Mouse (Mus musculus) spleen, postnatal 4 days (tissue): ENCODE results near the gene Gm9857.
A peak's percentile ranks its signal among the peaks of the same experiment; 100 is the strongest.

Experiments
- DNase-seq, 2 experiments: peaks; one replicate each; pipeline ENCODE4 v3.0.0; 2022; ENCODE audit warnings: low spot score in 2 of 2

Gene Gm9857

DNA sequence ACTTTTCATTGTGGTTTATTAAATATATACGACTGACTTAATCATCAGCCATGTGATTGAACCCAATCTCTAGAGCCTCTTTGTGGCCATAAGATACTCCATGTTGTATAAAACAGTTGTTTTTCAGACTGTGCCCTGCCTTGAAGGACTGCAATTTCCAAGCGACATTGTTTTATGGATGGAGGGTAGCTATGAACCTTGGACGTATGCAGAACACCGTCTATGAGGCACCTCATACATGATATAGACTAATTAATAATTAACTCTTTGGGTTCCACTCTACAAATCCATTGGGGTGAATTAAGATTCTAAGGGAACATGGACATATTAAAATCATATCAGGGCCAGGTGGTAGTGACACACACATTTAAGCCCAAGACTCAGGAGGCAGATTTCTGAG is 14.6 kb downstream of the Gm9857 start:
- no peak for DNase-seq

DNA sequence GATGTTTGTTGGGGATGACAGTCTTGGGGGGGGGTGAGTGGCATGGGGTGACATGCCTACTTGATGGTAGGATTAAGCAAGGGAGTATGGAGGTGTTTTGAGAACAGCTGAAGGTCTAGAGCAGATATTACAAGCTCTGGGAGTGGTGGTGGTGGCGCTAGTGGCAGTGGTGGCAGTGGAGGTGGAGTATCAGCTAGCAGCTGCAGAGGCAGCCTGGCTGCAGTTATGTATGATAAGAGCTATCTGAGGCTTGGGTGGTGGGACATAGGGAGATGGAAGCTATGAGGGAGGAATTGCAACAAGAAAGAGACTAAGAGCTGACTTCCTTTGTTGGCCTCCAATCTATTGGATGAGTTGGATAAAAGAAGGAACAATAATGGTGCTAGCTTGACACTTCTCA is 18.4 kb downstream of the Gm9857 start:
- DNase-seq = peak in 1 of 2 experiments; percentile 27

DNA sequence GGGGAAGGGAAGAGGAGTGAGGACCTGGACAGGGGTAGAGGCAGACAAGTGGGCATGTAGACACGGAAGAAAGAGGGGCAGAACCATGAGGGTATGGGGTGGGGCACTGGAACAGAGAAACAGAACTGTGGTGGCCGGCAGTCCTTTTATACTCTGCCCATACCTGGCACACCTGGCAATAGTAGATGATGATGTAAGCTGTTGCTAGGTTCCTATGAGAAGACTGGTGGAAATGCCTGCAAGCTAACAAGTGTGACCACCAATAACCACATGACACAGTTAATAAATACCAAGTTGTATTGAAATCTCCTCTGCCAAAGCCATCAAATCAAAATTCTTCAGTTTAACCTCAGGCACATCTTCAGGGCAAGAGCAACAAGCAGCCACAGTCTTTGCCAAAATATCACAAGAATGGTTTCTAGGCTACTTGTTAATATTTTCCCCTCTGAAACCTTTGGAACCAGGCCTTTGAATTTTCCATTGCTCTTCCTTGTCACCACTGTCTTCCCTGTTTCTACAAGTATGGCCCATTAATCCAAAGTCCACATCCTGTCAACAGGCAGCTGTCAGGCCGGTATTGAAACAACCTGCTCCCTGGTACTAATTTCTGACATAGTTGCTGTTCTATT is 19.7 kb downstream of the Gm9857 start:
- DNase-seq = no peak

DNA sequence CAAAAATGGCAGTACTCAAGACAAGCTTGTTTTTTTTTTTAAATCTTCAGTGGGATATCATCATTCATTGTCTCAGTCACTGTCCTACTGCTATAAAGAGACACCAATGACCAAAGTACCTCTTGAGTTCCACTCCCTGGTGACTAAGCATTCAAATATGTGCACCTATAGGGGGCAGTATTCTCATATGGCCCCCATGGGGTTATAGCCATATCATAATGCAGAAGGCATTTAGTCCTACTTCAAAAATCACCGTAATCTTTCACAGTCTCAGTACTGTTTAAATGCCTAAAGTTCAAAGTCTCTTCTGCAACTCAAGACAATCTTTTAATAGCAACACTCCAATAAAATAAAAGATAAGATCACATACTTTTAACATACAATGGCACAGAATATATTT is 21.4 kb downstream of the Gm9857 start:
- no peak for DNase-seq

DNA sequence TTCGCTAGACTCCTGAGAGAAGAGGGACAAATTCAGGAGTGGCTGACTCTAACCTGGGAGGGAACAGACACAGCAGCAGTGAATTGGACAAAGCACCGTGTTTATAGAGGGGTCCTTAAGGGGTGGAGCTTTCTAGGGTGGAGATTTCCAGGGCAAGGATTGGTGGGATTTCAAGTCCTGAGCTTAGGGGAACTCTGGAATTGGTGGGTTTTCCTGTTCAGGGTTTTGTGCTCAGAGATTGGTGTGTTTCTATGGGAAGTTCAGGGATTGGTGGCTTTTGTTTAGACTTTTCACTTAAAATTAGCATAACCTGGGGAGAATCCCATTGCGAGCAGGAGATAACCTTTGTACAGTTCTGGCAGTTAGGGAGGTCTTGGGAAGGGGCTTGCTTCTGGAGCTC is 22.3 kb downstream of the Gm9857 start:
- DNase-seq = no peak

DNA sequence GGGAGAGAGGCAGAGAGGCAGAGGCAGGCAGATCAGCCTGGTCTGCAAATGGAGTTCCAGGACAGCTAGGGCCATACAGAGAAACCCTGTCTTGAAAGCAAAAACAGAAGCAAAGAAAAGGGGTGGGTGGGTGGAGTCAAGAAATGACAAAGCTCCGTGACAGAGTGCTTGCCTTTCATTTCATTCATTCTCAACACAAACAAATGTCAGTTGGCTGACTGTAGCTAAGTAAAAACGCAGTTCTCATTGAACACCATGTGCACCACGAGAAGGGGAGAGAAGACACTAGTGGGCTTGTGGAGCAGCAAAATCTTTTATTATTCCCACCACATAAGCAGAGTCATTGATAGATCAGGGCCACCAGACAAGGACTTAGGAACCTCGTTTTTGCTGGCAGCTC is 23.4 kb downstream of the Gm9857 start:
- DNase-seq = no peak

DNA sequence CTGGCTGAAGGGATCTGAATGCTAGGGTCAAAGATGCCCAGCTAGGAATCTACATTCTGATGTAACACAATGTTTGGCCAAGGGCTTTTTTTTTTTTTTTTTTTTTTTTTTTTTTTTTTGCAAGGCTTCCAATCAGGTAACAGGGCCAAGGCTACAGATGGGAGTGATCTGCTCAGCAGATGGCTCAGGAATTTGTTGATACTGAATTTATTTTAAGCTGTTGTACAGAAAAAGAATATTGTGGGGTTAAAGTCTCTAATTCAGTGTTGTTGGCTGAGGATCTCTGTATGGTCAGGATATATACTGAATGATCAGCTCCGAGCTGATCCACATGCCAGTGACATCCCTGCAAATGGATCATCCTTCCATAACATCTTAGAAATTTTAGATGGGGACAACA is 24.2 kb downstream of the Gm9857 start:
- no peak for DNase-seq

DNA sequence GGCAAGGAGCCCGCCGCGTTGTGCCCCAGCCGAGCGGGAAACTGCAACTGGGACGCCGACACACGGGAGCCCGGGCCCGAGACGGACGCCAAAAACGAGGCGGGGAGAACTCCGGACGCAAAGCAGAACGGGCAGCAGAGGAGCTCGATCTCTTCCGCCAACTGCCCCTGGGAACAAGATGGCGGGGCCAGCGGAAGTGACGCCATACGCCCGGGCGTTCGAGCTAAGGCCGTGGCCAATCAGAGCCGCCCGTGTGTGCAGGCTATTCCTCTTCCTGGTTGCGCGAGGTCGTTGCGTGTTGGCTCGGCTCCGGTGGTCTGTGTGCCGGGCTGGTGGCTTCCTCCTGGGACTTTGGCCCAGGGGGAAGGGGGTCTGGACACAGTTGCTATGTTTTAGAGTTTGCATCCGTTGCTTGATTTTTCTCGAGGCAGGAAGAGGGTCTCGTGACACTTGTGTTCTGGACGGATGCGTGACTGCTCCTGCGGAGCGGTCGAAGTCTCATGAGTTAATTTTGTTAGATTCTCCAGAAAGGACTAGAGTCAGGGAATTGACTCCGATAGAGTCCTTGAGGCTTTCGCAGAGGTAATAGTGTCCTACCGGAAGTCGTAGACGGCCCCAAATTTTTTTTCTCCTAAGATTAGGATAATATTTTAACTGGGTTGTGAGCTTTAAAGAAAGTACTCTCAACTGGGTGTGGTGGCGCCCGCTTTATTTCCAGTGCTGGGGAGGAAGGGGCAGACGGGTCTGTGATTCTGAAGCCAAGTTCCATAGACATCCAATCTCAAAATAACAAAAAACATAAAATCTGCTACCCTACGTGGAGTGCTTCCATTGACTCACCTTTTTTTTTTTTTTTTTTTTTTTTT is 28.5 kb downstream of the Gm9857 start, which contains the start of gene Prpf38b:
Prpf38b (minus strand) TSS at position 180 of the 866 bp plus-strand sequence.
- DNase-seq = peak; percentile 92 to 96

DNA sequence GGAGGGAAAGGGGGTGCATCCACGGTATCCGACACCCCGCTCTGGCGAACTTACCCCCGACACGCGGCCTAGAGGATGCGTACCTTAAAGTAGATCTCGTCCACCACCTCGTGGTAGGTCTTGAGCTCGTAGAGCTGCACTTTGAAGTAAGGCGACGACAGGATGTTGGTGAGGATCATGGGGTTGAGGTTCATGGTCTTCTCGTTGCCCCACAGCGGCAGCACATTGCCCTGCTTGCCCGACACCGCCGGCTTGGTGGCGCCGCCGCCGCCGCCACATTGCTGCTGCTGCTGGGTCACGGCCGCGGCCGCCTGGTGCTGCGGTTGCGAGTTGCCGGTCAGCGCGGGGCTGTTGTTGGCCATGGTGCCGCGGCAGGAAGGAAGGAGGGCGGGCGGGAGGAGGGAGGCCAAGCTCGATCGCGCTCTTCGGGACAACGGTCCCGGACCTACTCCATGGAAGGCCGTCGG is 29.1 kb downstream of the Gm9857 start:
- DNase-seq = peak; percentile 68 to 84

DNA sequence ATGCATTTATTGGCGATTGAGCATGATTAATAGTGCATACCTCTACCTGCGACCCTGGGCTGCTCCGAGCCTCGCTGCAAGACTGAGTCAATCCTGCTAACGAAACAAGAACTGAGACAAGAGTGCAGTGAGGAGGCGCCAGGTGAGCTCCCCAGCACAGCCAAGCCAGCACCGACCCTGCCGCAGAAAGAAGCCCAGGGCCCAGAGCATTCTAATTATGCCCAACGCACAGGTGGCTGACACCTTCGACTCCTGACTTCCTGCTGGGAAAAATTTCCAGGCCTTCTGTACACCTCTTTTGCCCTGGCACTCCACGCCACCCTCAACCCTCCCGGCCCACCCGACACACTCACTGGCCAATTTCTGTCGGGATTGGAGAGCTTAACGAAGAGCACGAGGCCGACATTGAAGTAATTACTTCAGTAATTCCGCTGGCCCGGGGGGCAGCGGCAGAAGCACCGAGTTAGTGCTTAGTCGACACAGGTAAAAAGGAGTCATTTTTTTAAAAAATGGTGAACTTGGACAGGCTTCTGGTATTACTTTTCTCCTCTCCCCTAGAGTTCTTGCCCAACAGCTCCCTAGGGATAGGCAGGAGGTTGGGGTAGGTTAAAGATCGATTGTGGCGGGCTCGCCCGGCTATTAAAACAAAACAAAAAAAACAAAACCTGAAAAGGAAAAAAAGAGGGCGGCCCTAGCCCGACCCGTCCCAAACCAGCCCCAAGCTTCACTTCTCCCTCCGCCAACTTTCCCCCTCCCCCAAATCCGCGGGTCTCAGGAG is 29.8 kb downstream of the Gm9857 start:
- peak; percentile 28 to 69 for DNase-seq

DNA sequence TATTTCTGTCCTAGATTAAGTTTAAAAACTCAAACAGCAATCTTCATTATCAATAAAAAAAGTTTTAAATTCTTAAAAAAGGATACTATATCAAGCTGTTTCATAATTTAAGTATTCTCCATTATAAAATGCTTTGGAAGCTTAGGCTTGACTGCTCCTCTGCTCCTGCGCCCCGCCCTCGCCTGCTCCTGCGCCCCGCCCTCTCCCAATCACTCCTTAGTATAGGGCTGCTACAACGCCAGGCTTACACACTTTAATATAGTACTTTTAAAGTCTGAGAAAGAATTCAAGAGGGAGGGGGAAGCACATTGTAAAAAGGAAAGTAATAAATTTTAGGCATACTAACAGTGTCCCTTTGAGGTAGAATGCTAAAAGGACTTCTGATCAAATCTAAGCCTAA is 37.3 kb downstream of the Gm9857 start:
- DNase-seq = no peak

DNA sequence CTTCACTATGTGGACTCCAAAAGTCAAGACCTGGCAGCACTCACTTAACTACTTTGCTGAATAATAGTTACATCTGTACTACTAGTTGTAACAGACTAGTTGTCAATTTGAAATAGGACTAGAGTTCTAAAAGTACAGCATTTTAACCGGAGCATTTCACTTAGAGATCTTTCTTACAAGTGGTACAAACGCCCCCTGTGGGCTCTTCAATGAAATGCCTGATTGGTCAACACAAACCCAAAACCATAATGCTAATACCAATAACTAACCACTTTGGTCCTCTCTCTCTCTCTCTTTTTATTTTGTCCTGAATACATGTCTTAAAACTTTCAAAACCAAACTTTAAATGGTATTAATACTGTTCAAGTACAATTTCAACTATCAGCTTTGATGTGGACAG is 38.2 kb downstream of the Gm9857 start:
- no peak for DNase-seq

DNA sequence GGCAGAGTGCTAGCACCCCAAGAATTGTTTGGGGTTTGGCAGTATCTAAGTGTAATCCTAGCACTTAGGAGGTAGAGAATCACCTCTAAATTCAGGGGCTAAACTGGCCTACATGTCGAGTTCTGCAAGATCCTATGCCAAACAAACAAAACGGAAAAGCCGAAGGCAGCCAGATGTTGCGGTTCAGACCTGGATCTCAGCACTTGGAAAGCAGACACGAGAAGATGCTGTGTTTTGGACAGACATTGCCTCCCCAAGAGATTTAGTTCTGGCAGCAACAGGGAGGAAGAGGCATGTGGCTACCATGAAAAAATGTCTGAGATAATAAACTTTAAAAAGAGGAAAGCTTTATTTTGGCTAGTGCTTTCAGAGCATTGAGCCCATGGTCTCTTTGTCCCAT is 39.6 kb downstream of the Gm9857 start:
- DNase-seq = no peak

DNA sequence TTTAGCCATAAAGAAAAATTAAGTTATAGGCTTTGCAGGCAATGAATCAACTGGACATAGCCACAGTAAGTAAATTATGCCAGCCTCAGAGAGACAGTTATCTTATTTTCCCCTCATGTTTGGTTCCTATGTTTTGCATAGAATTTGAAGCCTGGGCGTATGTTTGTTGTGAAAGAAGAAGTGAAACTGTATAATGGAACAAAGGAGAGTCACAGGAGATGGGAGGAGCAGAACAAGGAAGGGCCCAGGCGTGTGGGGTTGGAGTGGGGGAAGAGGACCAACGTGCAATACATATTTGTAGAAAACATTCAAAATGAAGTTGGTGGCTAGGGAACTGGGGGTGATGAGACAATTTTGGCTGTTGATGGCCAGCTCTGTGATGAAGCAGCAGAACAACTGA is 40.1 kb downstream of the Gm9857 start:
- peak in 1 of 2 experiments; percentile 33 for DNase-seq

DNA sequence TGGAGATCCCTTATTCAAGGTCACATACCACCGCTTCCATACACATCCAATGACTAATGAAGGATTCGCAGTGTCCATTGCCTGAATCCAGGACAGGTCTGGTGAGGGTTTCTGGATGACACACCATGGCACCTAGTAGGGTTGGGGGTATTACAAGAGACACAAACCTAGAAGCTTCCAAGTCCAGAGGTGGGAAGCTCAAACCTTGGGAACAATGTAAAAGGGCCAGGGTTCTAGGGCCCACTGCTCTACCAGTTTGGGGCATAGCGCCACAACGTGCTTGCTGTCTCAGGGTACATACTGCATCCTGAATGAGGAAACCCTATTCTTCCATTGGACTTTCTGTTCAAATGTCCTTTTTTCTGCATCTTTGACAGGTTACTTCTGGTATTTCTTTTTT is 41.6 kb downstream of the Gm9857 start:
- no peak for DNase-seq

DNA sequence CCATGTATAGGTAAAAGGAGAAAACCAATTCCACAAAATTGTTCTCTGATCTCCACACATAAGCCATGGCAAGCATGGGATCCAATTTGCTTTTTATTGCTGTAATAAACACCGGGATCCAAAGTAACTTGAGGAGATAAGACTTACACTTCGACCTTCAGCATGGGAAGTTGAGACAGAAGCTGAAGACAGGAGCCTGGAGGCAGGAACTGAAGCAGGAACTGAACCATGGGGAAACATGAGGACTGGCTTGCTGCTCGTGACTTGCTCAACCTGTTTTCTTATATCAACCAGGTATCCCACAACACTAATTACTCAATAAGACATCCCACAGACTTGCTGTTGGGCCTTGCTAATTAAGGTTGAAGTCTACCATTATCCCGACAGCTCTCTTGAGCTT is 47.3 kb downstream of the Gm9857 start:
- DNase-seq = no peak

DNA sequence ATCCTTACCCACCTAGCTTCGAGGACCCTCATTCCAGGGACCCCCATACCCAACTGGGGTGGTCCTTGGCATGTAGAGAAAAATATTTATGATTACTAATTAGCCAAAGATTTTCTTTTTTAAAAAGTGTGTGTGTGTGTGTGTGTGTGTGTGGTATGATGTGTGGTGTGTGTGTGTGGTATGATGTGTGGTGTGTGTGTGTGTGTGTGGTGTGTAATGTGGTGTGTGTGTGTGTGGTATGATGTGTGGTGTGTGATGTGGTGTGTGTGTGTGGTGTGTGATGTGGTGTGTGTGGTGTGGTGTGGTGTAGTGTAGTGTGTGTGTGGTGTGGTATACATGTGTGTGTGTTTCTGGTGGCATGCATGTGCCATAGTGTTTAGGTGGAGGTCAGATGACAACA is 48.2 kb downstream of the Gm9857 start:
- DNase-seq = no peak
